Mouse (Mus musculus): ENCODE measurements around the gene Ppia.

GRCm38 (mm10) chr11:6398141-6398540, 17.1 kb upstream of the Ppia start:
- TF ChIP-seq EP300 (IDR thresholded peaks at IDR 0.05; ENCODE audit: low read depth) (no peak), CTCF (IDR thresholded peaks at IDR 0.05; ENCODE audit: low read depth) (no peak)

Data from heart, postnatal 0 days (tissue).